Mouse (Mus musculus): ENCODE measurements around the gene Insm2. TPM values are rescaled to one million over a fixed set of nuclear protein-coding genes. Genes with fewer than 3 reads are reported as not detected.
"Not testable (repeated sequence)": the region's sequence is repeated elsewhere in the genome, so short reads cannot be mapped to it uniquely, and the experiment has no call there.

Gene Insm2
- total RNA-seq (2021) = under 1 TPM; 0.30 to 0.37 TPM

DNA sequence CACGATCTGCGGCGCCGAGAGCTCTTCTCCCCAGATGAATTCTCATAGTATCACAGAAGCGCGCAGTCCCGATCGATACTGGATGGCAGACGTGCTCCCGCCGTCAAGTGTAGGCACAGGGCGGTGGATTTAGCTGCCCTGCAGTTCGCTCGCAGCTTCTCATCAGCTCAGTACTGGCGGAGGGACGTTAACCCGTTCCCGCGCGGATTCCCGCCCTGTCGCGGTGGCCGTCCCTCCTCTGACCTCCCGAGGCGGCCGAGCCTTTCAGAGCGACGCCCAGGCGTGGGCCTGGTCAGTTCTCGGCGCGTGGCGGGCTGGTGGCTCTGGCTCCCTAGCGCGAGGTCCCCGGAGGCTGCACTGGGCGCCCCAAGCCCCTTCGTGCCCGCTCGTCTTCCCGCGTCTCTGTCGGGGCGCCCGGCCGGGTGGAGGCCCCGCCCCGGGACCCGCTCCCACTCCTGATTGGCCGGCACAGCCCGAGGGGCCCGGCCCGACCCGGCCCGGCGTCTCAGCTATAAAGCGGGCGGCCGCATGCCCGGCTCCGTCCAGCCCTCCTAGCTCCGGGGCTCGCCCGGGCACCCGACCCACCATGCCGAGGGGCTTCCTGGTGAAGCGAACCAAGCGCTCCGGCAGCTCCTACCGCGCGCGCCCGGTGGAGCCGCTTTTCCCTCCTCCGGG, at the start of gene Insm2:
Gene Insm2 (plus strand): TSS at position 541 of the 675 bp plus-strand sequence.
- peak in 1 of 2 experiments; percentile 21 for DNase-seq (ENCODE audit: low spot score in 2 of 2)
- intact Hi-C loops (cut with DNase I) = no loop called here

DNA sequence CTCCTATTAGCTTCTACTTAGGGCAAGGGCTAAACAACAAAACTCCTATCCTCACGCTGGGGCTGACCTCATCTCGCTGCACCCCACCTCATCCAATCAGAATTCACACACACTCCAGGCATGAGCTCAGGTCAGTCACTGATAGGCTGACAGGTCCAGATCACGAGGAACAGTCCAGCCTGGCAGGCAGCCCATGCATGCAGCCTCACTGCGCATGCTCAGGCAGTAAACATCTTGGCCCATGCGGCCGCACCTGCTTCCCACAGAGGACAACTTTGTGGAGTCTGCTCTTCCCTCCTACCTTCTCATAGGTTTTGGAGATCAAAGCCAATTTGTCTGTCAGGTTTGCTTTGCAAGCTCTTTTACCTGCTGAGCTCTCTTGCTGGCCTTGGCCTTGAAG, 44.3 kb upstream of the Insm2 start:
- DNase-seq (ENCODE audit: low spot score in 2 of 2); intact Hi-C loops (cut with DNase I): not testable (repeated sequence)

DNA sequence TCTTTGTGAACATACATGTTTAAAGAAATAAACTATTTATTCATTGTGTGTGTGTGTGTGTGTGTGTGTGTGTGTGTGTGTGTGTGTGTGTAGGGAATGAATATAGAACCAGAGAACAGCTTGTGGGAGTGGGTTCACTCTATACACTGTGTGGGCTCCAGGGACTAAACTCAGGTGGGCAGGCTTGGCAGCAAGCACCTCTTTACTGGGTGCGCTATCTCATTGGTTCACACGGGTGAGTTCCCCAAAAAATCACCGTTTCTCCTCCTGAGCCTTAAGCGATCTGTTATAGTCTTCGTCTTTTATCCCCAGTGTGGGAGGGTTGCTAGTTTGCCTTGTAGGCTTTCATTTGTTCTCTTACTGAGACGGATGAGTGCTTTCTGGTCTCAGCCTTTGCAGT, 41.4 kb upstream of the Insm2 start:
- DNase-seq (ENCODE audit: low spot score in 2 of 2) = peak in 1 of 2 experiments; percentile 74
- intact Hi-C loops (cut with DNase I) = no loop called here

GRCm38 (mm10) chr12:55559184-55559855, 39.9 kb upstream of the Insm2 start:
- intact Hi-C loops (cut with DNase I) = no loop called here
- DNase-seq (ENCODE audit: low spot score in 2 of 2) = no peak

DNA sequence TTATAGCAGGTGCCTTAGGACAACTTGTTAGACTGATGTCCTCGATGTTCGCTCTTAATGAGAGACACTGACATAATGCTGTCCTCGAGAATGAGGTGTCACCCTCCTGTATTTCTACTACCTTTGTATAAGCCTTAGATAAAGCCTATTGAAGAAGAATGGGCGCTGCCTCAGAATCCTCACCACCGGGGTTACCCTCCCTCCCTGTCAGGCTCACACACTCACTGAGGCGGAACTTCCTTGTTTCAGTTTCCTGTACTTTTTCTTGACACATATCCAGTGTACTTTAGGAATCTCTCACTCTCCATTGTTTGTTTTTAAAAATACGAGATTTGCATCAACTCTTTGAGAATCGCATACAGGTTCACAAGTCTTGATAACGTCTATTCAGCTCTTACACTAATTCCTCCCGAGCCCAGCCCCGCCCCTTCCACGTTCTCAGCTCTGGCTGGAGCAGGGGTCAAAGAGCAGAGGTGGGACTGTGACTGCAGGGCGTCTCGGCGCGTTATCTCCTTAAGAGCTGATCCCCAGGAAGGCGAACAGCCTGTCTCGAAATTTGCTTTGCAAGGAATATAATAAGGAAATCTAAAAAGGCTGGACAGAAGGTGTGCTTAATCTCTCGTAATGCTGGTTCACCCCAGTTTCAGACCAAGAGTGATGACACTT, 39.1 kb upstream of the Insm2 start:
- no peak for DNase-seq (ENCODE audit: low spot score in 2 of 2)
- intact Hi-C loops (cut with DNase I) = no loop called here

- peak in 1 of 2 experiments; percentile 70 for DNase-seq (ENCODE audit: low spot score in 2 of 2)
Observed at GRCm38 (mm10) chr12:55563742-55564141, 35.5 kb upstream of the Insm2 start.

DNA sequence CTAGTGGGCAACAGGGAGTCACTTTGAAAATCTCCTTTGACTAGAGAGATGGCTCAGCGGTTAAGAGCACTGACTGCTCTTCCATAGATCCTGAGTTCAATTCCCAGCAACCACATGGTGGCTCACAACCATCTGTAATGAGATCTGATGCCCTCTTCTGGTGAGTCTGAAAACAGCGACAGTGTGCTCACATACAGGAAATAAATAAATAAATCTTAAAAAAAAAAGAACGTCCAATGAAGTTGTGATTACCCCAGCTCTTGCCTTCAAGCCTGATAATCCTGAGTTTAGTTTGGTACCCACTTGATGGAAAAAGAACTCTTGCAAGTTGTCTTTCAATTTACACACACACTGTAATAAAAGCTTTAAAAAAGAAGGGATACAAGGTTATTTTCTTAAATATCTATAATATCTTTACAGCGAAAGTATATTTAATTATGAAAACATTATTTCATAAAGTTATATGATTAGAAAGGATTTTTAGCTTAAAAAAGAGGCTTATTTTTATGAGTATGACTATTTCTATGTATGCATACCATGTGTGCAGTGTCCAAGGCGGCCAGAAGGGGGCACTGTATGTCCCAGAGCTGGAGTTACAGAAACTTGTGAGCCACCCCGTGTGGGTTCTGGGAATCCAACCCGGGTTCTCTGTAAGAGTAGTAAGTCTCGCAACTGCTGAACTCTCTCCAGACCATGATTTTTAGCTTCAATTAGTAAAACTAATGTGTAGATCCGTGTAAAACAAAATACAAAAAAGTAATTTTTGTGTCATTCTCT, 34.9 kb upstream of the Insm2 start:
- intact Hi-C loops (cut with DNase I) = no loop called here
- no peak for DNase-seq (ENCODE audit: low spot score in 2 of 2)

More at GRCm38 (mm10) chr12:55563742-55564141, 35.5 kb upstream of the Insm2 start:
- intact Hi-C loops (cut with DNase I) = no loop called here

GRCm38 (mm10) chr12:55565206-55565605, 34.0 kb upstream of the Insm2 start, which contains the start of gene Aldoart2:
Gene Aldoart2, plus strand, starts transcription at chr12:55565239.
- no peak for DNase-seq (ENCODE audit: low spot score in 2 of 2)
- intact Hi-C loops (cut with DNase I) = no loop called here

DNA sequence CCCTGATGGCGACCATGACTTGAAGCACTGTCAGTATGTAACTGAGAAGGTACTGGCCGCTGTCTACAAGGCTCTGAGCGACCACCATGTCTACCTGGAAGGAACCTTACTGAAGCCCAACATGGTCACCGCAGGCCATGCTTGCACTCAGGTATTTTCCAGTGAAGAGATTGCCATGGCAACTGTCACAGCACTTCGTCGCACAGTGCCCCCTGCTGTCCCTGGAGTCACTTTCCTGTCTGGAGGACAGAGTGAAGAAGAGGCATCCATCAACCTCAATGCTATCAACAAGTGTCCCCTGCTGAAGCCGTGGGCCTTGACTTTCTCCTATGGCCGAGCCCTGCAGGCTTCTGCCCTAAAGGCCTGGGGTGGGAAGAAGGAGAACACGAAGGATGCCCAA, 33.4 kb upstream of the Insm2 start:
- intact Hi-C loops (cut with DNase I) = no loop called here

GRCm38 (mm10) chr12:55566837-55567236, 32.4 kb upstream of the Insm2 start:
- intact Hi-C loops (cut with DNase I) = no loop called here

More for the DNA sequence above, 33.4 kb upstream of the Insm2 start:
- no peak for DNase-seq (ENCODE audit: low spot score in 2 of 2)

GRCm38 (mm10) chr12:55568466-55568865, 30.8 kb upstream of the Insm2 start:
- DNase-seq (ENCODE audit: low spot score in 2 of 2) = no peak
- intact Hi-C loops (cut with DNase I) = no loop called here

More at GRCm38 (mm10) chr12:55566837-55567236, 32.4 kb upstream of the Insm2 start:
- no peak for DNase-seq (ENCODE audit: low spot score in 2 of 2)

GRCm38 (mm10) chr12:55569676-55570075, 29.6 kb upstream of the Insm2 start:
- intact Hi-C loops (cut with DNase I) = no loop called here
- no peak for DNase-seq (ENCODE audit: low spot score in 2 of 2)

DNA sequence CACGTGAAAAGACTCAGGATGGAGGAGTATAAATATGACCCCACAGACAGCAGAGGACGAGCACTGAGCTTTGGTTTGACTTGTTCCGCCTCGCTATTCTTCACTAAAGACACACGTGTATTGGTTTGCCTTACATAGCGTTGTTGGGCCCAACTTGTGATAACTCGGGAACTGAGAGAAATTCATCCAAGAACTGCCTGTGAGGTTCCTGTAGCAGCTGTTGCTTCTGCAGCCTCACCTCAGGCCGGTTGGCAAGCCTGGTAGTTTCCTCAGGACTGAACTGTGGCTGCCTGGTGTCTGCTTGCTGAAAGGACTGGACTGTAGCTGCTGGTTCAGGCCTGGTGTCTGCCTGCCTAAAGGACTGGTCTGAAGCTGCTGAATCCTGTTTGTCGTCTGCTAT, 28.6 kb upstream of the Insm2 start:
- no peak for DNase-seq (ENCODE audit: low spot score in 2 of 2)
- intact Hi-C loops (cut with DNase I) = no loop called here

DNA sequence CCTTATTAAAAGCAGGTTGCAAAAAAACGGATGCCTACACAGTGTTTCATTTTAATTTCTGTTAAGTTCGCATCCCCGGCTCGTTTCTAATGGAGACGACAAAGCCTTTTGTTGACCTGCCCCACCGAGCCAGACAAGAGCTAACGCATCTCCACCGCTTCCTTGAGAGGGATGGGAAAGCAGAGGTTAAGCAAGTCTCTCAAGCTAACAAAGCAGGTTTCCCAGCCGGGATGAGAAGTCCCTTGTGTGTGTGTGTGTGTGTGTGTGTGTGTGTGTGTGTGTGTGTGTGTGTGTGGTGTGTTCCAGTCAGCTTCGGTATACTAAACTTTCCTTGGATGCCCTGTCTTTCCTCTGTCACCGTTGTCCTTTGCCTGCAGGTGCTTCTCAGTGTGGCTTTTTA, 28.0 kb upstream of the Insm2 start:
- no peak for DNase-seq (ENCODE audit: low spot score in 2 of 2)

GRCm38 (mm10) chr12:55571661-55572060, 27.6 kb upstream of the Insm2 start:
- intact Hi-C loops (cut with DNase I) = no loop called here
- DNase-seq (ENCODE audit: low spot score in 2 of 2) = no peak

More for the DNA sequence above, 28.0 kb upstream of the Insm2 start:
- intact Hi-C loops (cut with DNase I) = no loop called here

DNA sequence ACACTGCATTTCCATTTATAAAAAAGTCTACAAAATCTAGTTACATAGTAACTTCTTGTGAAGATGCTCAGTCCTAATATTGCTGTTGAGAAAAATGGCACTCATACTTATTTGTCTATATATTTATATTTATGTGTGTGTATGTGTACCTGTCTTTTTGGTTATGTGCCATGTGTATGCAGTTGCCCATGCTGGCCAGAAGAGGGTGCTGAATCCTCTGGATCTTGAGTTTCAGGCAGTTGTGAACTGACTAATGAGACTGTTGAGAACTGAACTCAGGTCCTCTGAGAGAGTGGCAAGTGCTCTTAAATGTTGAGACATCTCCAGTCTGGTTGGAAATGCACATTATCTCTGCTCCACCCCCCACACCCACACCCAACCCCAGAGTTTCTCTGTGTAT, 26.1 kb upstream of the Insm2 start:
- DNase-seq (ENCODE audit: low spot score in 2 of 2) = no peak
- intact Hi-C loops (cut with DNase I) = no loop called here

GRCm38 (mm10) chr12:55573794-55574193, 25.4 kb upstream of the Insm2 start:
- peak in 1 of 2 experiments; percentile 11 for DNase-seq (ENCODE audit: low spot score in 2 of 2)
- intact Hi-C loops (cut with DNase I) = no loop called here

- intact Hi-C loops (cut with DNase I); DNase-seq (ENCODE audit: low spot score in 2 of 2): not testable (repeated sequence)
Observed at GRCm38 (mm10) chr12:55586936-55587335, 12.3 kb upstream of the Insm2 start.

- intact Hi-C loops (cut with DNase I) = no loop called here
- DNase-seq (ENCODE audit: low spot score in 2 of 2) = no peak
Observed at GRCm38 (mm10) chr12:55598537-55598886, 715 bp upstream of the Insm2 start.

Measured in left cerebral cortex, postnatal 25 days (tissue).